Mouse (Mus musculus): ENCODE results near the gene Prmt1. TPM values are rescaled to one million over a fixed set of nuclear protein-coding genes. Genes with fewer than 3 reads are reported as not detected.
"Not testable (repeated sequence)": the region's sequence is repeated elsewhere in the genome, so short reads cannot be mapped to it uniquely, and the experiment has no call there.

Prmt1 gene
- polyA plus RNA-seq, 1 experiment from 2014 or later: 210 TPM

DNA sequence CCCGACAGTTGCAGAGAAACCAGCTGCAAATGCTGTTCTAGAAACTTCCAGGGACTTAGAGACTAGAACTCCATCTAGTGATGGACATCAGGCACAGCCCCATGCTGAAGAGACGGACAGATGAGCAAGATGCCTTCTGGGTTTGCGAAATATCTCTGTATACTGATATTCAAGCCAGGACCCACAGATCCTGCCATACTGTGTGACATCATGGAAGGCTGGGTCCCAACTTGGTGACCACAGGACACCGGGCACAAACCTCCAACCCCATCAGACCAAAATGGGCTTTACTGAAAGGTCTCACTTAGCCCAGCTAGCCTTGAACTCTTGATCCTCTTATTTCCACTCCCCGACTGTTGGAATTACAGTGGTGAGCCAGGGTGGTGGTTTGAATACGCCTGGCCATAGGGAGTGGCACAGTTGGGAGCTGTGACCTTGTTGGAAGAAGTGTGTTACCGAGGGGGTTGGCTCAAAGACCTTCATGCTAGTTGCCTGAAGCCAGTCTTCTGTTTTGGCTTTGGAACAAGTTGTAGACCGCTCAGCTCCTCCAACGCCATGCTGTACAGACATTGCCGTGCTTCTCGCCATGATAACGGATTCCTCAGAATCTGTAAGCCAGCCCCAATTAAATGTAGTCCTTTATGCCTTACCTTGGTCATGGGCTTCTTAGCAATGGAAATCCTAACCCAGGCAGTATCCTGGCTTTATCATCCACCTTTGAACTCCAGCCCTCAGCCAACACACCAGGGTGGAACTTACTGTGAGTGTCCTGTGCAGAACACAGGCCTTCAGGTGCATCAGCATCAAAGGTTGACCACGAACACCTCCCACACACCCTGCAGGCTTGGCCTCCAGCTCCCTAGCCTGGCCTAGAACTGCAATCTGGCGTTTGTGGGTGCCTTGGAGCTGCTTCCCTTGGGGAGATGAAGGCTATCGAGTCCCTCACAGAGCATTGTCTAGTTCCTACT lies 38.2 kb upstream of the Prmt1 start:
- peaks cover 25% of the 10 kb centered on the region for H3K36me3 ChIP-seq (replicated peaks; ENCODE audit: control insufficient read depth, insufficient read depth)
- no peak for ATAC-seq (ENCODE audit: low FRiP score)

DNA sequence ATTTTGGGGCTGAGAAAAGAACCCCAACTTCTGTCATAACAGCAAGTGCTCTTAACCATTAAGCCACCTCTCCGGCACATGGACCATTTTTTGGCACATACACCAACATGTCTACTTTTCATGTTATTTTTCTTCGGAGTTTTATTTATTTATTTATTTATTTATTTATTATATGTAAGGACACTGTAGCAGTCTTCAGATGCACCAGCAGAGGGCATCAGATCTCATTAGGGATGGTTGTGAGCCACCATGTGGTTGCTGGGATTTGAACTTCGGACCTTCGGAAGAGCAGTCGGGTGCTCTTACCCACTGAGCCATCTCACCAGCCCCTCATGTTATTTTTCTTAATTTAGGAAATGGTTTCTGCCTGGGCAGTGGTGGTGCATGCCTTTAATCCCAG lies 37.3 kb upstream of the Prmt1 start:
- not testable (repeated sequence) for H3K9me3 ChIP-seq (ENCODE audit: control insufficient read depth, low read length); H3K27me3 ChIP-seq (ENCODE audit: control insufficient read depth, insufficient read depth, low read length); H3K4me2 ChIP-seq (replicated peaks); H3K4me3 ChIP-seq (replicated peaks; ENCODE audit: low read length); H3K9ac ChIP-seq; ATAC-seq (ENCODE audit: low FRiP score); H3K4me1 ChIP-seq (replicated peaks; ENCODE audit: control insufficient read depth, insufficient read depth, low read length); H3K27ac ChIP-seq; DNase-seq (ENCODE audit: low spot score)
- peaks cover 16% of the 10 kb centered on the region for H3K36me3 ChIP-seq (replicated peaks; ENCODE audit: control insufficient read depth, insufficient read depth)
- 74% methylated on average over 5 of the region's 5 CpGs for WGBS

More for the DNA sequence above, 38.2 kb upstream of the Prmt1 start:
- Histone ChIP-seq H3K27ac (no peak overlapping the region), H3K9ac (no peak overlapping the region), H3K4me3 (replicated peaks; ENCODE audit: low read length) (no peak overlapping the region), H3K9me3 (ENCODE audit: control insufficient read depth, low read length) (no peaks in the 10 kb centered on the region), H3K4me2 (replicated peaks) (no peak overlapping the region), H3K4me1 (replicated peaks; ENCODE audit: control insufficient read depth, insufficient read depth, low read length) (no peaks in the 10 kb centered on the region), H3K27me3 (ENCODE audit: control insufficient read depth, insufficient read depth, low read length) (no peaks in the 10 kb centered on the region)
- DNase-seq (ENCODE audit: low spot score): no peak
- WGBS: 91% methylated on average over 15 of the region's 15 CpGs

DNA sequence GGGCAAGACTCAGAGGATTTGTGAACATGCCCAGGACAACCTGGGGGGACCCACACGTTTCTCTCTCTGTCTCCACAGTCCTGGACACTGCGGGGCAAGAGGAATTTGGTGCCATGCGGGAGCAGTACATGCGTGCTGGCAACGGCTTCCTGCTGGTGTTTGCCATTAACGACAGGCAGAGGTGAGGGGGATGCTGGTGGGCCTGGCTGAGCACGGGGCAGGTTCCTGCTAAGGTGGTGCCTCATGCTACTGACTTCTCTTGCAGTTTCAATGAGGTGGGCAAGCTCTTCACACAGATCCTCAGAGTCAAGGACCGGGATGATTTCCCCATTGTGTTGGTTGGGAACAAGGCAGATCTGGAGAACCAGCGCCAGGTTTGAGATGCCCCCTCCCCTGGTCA lies 33.9 kb upstream of the Prmt1 start:
- Histone ChIP-seq H3K9ac (no peak overlapping the region), H3K4me3 (replicated peaks; ENCODE audit: low read length) (no peak overlapping the region), H3K27ac (no peak overlapping the region), H3K27me3 (ENCODE audit: control insufficient read depth, insufficient read depth, low read length) (no peaks in the 10 kb centered on the region), H3K9me3 (ENCODE audit: control insufficient read depth, low read length) (no peaks in the 10 kb centered on the region), H3K36me3 (replicated peaks; ENCODE audit: control insufficient read depth, insufficient read depth) (no peaks in the 10 kb centered on the region), H3K4me2 (replicated peaks) (no peak overlapping the region), H3K4me1 (replicated peaks; ENCODE audit: control insufficient read depth, insufficient read depth, low read length) (peaks cover 10% of the 10 kb centered on the region)
- WGBS: 82% methylated on average over 9 of the region's 9 CpGs
- DNase-seq (ENCODE audit: low spot score): no peak
- ATAC-seq (ENCODE audit: low FRiP score): no peak

DNA sequence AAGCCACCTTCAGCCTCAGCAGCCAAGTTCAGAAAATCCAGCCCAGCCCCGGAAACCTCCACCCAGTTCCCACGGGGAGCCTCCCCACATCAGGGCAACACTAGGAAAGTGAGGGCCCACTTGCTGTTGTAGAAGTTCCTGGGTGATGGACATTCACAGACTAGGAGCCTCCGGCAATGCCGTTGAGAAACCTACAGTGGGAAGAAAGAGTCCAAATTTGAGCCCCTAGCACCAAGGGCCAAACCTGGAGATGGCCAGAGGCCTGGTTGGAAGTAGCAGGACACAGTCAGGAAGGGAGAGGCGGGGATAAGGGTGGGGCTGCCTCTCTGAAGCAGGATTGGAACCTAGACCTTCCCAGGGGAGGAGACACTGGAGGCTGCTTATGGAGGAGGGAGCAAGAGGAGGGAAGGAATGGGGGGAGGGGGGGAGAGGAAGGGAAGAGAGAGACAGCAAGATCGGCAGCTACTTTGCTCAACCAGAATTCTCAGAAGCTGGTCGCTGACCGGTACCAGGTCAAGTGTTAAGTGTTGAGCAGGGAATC lies 32.7 kb upstream of the Prmt1 start:
- Histone ChIP-seq H3K27me3 (ENCODE audit: control insufficient read depth, insufficient read depth, low read length) (no peaks in the 10 kb centered on the region), H3K4me2 (replicated peaks) (peak overlapping the region; percentile 63), H3K9me3 (ENCODE audit: control insufficient read depth, low read length) (no peaks in the 10 kb centered on the region), H3K9ac (no peak overlapping the region), H3K27ac (no peak overlapping the region), H3K36me3 (replicated peaks; ENCODE audit: control insufficient read depth, insufficient read depth) (no peaks in the 10 kb centered on the region), H3K4me1 (replicated peaks; ENCODE audit: control insufficient read depth, insufficient read depth, low read length) (peaks cover 21% of the 10 kb centered on the region), H3K4me3 (replicated peaks; ENCODE audit: low read length) (no peak overlapping the region)
- no peak for DNase-seq (ENCODE audit: low spot score)
- no peak for ATAC-seq (ENCODE audit: low FRiP score)
- WGBS: 43% methylated on average over 8 of the region's 8 CpGs

DNA sequence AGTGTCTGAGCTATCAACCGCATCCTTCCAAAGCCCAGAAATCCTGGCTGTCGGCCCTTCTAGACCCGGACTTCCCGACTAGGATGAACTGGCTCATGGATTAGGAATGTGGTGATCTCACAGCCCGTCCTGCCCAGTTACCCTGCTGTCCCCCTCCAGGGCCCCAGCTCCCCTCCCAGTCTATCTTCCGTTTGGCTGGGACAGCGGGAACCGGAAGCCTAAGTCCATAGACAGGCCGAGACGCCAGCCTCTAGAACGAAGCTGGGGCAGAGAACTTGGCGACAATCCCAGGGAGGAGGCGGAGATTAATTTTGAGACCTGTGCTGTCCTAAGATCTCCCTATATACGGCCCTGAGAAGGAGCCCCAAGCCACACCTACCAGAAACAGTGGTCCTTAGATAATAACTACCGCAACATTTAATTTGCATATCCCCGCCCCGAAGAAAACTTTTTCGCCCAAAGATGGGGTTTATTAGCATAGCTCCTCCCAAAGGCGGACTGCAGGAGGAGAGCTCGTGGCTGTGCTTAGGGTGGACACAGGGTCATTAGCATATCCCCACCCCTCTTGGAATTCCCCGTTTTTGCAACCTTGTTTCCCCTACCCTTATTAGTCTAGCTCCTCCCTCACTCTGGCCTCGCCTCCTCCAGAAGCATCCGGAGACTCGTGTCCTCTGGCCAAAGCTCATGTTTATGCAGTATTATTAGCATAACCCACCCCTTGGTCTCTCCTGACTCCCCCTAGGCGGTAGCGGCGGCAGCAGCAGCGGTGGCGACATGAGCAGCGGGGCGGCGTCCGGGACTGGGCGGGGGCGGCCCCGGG lies 31.1 kb upstream of the Prmt1 start, which contains the start of gene Rras:
Gene Rras, plus strand, starts transcription at position 720 of the 820 bp plus-strand sequence.
- peaks cover 13% of the 10 kb centered on the region for H3K36me3 ChIP-seq (replicated peaks; ENCODE audit: control insufficient read depth, insufficient read depth)
- DNase-seq (ENCODE audit: low spot score): peak; percentile 82
- H3K27me3 ChIP-seq (ENCODE audit: control insufficient read depth, insufficient read depth, low read length): no peaks in the 10 kb centered on the region
- peak within 1 kb of the TSS; percentile 51 for H3K9ac ChIP-seq
- under 1% methylated on average over 36 of the region's 36 CpGs for WGBS
- H3K4me3 ChIP-seq (replicated peaks; ENCODE audit: low read length): peak within 1 kb of the TSS; percentile 95
- H3K9me3 ChIP-seq (ENCODE audit: control insufficient read depth, low read length): no peaks in the 10 kb centered on the region
- peak; percentile 84 for ATAC-seq (ENCODE audit: low FRiP score)
- peak within 1 kb of the TSS; percentile 63 for H3K4me2 ChIP-seq (replicated peaks)
- H3K27ac ChIP-seq: peak within 1 kb of the TSS; percentile 80
- peaks cover 21% of the 10 kb centered on the region for H3K4me1 ChIP-seq (replicated peaks; ENCODE audit: control insufficient read depth, insufficient read depth, low read length)

DNA sequence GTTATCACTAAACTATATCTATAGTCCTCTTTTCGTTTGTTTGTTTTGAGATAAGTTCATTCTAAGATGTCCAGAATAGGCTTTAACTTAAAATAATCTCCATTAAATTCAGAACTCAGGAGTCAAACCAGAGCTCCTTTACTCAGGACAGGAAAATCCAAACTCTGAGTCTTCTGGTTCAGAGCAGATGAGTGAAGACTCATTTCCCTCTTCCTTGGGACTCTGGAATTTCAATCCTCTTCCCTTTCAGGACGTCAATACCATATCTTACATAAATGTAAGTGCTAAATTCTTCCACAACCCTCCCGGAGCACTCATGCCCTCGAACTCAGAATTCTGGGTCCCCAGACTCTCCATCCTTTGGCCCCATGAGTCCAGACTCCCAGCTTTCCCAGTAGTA lies 30.4 kb upstream of the Prmt1 start:
- peak overlapping the region; percentile 80 for H3K27ac ChIP-seq
- H3K4me2 ChIP-seq (replicated peaks): peak overlapping the region; percentile 63
- WGBS: 7% methylated on average over 4 of the region's 4 CpGs
- no peaks in the 10 kb centered on the region for H3K9me3 ChIP-seq (ENCODE audit: control insufficient read depth, low read length)
- H3K27me3 ChIP-seq (ENCODE audit: control insufficient read depth, insufficient read depth, low read length): no peaks in the 10 kb centered on the region
- peak overlapping the region; percentile 95 for H3K4me3 ChIP-seq (replicated peaks; ENCODE audit: low read length)
- H3K36me3 ChIP-seq (replicated peaks; ENCODE audit: control insufficient read depth, insufficient read depth): peaks cover 20% of the 10 kb centered on the region
- ATAC-seq (ENCODE audit: low FRiP score): no peak
- H3K4me1 ChIP-seq (replicated peaks; ENCODE audit: control insufficient read depth, insufficient read depth, low read length): peaks cover 21% of the 10 kb centered on the region
- H3K9ac ChIP-seq: peak overlapping the region; percentile 44
- DNase-seq (ENCODE audit: low spot score): no peak

DNA sequence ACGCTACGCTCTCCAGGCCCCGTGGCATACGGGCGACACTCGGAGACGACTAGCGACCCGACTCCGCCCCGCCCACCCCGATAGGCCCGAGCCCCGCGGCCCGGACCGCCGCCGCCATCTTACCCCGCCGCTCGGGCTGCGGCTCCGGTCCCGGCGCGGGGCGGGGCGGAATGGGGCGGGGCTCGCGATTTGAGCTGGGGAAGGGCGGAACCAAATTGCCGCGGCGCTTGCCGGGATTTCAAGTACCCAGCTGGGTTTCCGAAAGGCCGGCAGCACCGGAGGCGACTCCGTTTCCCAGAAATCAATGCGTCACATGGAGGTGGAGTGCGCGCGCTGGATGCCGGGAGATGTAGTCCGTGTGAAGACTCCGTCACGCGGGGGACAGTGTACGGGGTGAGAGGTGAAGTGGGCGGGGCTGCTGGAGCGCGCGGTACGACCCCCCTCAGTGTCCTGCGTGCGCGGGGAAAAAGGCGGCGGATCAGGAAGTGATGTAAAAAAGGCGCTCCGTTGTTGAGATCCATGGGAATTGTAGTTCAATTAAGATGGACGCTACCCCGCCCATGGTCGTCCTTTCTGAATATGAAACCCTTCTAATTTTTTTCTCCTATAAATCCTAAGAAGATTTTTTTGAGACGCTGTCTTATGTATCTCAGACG lies 29.7 kb upstream of the Prmt1 start, which contains the start of gene Scaf1:
Gene Scaf1, minus strand, starts transcription at position 407 of the 656 bp plus-strand sequence.
- peak within 1 kb of the TSS; percentile 83 for H3K27ac ChIP-seq
- peak; percentile 99 for DNase-seq (ENCODE audit: low spot score)
- peak within 1 kb of the TSS; percentile 94 for H3K9ac ChIP-seq
- peak within 1 kb of the TSS; percentile 95 for H3K4me3 ChIP-seq (replicated peaks; ENCODE audit: low read length)
- H3K36me3 ChIP-seq (replicated peaks; ENCODE audit: control insufficient read depth, insufficient read depth): peaks cover 27% of the 10 kb centered on the region
- H3K27me3 ChIP-seq (ENCODE audit: control insufficient read depth, insufficient read depth, low read length): no peaks in the 10 kb centered on the region
- peaks cover 21% of the 10 kb centered on the region for H3K4me1 ChIP-seq (replicated peaks; ENCODE audit: control insufficient read depth, insufficient read depth, low read length)
- peak; percentile 94 for ATAC-seq (ENCODE audit: low FRiP score)
- H3K9me3 ChIP-seq (ENCODE audit: control insufficient read depth, low read length): no peaks in the 10 kb centered on the region
- peak within 1 kb of the TSS; percentile 95 for H3K4me2 ChIP-seq (replicated peaks)
- 2% methylated on average over 57 of the region's 69 CpGs for WGBS

DNA sequence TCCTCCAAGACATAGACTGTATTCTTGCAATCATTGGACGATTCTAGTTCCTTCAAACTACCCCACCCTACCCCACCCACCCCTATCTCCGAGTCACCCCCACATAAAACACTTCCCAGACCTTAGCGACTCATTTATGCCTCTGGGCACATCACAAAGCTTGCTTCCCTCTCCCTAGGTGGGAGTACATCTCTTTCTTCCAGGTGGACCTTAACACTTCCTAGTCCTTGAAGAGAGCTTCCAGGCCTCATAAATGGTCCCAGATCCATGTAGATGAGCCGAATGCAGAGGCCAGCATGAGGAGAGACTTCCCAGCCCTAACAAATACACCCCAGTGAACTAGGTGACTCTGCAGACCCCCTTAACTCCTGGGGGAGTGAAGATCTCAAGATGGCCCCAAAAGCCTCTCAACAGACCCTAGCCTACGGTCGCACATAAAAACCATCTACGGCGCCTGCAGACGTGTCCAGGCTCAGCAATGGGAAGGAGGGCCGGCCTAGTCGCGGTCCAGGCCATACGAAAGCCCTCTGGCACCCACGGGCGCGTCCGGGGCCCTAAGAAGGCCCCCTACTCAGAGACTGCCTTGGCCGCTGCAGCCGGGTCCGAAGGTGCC lies 29.1 kb upstream of the Prmt1 start:
- Histone ChIP-seq H3K9ac (peak overlapping the region; percentile 94), H3K9me3 (ENCODE audit: control insufficient read depth, low read length) (no peaks in the 10 kb centered on the region), H3K27me3 (ENCODE audit: control insufficient read depth, insufficient read depth, low read length) (no peaks in the 10 kb centered on the region), H3K4me3 (replicated peaks; ENCODE audit: low read length) (peak overlapping the region; percentile 95), H3K4me2 (replicated peaks) (peak overlapping the region; percentile 95), H3K36me3 (replicated peaks; ENCODE audit: control insufficient read depth, insufficient read depth) (peaks cover 33% of the 10 kb centered on the region), H3K4me1 (replicated peaks; ENCODE audit: control insufficient read depth, insufficient read depth, low read length) (peaks cover 21% of the 10 kb centered on the region), H3K27ac (peak overlapping the region; percentile 83)
- DNase-seq (ENCODE audit: low spot score): no peak
- WGBS: 3% methylated on average over 20 of the region's 20 CpGs
- no peak for ATAC-seq (ENCODE audit: low FRiP score)
